In the genomic region with DNA sequence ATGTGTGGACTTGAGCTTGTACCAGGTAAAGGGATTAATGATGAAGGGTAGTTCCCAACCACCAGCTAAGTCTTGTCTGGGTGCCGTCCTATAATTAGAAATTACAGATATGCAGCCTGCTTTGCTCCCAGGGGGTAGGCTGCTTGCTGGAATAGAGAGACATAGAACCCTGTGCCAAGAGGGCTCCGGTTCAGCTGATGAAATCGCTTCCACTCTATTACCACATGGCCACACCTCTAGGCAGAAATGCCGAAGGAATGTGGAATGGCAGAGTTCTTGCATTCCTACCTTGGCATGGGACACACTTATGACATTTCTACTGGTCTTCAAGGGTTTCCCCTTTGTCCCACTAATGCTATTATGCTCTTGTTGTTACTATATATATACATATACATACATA, we compare ENCODE assay signal across 14 mouse cellular contexts.
DNase-seq lines count a peak whose midpoint lies in the region; ATAC-seq and TF ChIP-seq lines count a peak whose summit lies in the region.
"Had no signal": no experiment of that assay in that cellular context is flagged by ENCODE, and none has a peak within 500 bp of the region (broad histone marks: within the 10 kb centered on the region; RNA-seq: fewer than 3 reads in every experiment).

No protein-coding gene starts in this region.

- no peak overlapping the region for H3K9ac ChIP-seq in liver, adult 2 months (ENCODE audit: low read depth, low read length)
- H3K9ac ChIP-seq in liver, embryonic 11.5 days (ENCODE audit: low read depth, low read length): no peak overlapping the region
- H3K9ac ChIP-seq: embryonic facial prominence, embryonic 12.5 days; hindbrain, embryonic 13.5 days had no signal

- no peak overlapping the region for H3K4me2 ChIP-seq in liver, embryonic 11.5 days
- H3K4me2 ChIP-seq: embryonic facial prominence, embryonic 12.5 days; hindbrain, embryonic 13.5 days had no signal

- H3K27me3 ChIP-seq in liver, adult 2 months (ENCODE audit: control insufficient read depth, insufficient read depth, low read length): no peaks in the 10 kb centered on the region
- no peaks in the 10 kb centered on the region for H3K27me3 ChIP-seq in liver, embryonic 11.5 days (replicated peaks; ENCODE audit: control insufficient read depth, insufficient read depth, low read length)
- H3K27me3 ChIP-seq: embryonic facial prominence, embryonic 12.5 days; hindbrain, embryonic 13.5 days had no signal

- no peak for TF ChIP-seq CTCF in liver, adult 2 months (IDR thresholded peaks at IDR 0.05; ENCODE audit: low read depth, low read length)

- H3K36me3 ChIP-seq in liver, adult 2 months (ENCODE audit: control insufficient read depth, insufficient read depth, low read length): no peaks in the 10 kb centered on the region; the same call in 1 of the 2 replicates
- H3K36me3 ChIP-seq in liver, embryonic 11.5 days (ENCODE audit: control insufficient read depth, insufficient read depth, low read length): no peaks in the 10 kb centered on the region
- H3K36me3 ChIP-seq: embryonic facial prominence, embryonic 12.5 days; G1E; hindbrain, embryonic 13.5 days had no signal

- intact Hi-C loops in heart, postnatal 36 days (cut with DNase I): loop anchor here (5.0 kb wide), 1 partner anchor 36 kb away; no protein-coding TSS in a partner anchor

- H3K4me3 ChIP-seq in liver, adult 2 months (ENCODE audit: insufficient read depth, low read depth, low read length): no peak overlapping the region
- H3K4me3 ChIP-seq in liver, embryonic 11.5 days (ENCODE audit: low read depth, low read length): no peak overlapping the region
- H3K4me3 ChIP-seq: embryonic facial prominence, embryonic 12.5 days; hindbrain, embryonic 13.5 days; left cerebral cortex, adult 2 months had no signal

- WGBS in liver, adult 2 months: 24% methylated on average over 4 of the region's 4 CpGs
- 86% methylated on average over 4 of the region's 4 CpGs for WGBS in liver, embryonic 11.5 days

- no peak overlapping the region for H3K27ac ChIP-seq in liver, adult 2 months (replicated peaks; ENCODE audit: insufficient read depth, low read depth, low read length)
- H3K27ac ChIP-seq in liver, embryonic 11.5 days (ENCODE audit: low read depth, low read length): no peak overlapping the region
- H3K27ac ChIP-seq: embryonic facial prominence, embryonic 12.5 days; hindbrain, embryonic 13.5 days; left cerebral cortex, adult 2 months; macrophage had no signal

- peaks cover 4% of the 10 kb centered on the region; the same call in 1 of the 2 replicates for H3K4me1 ChIP-seq in liver, adult 2 months (ENCODE audit: control insufficient read depth, insufficient read depth, low read length)
- H3K4me1 ChIP-seq in liver, embryonic 11.5 days (replicated peaks; ENCODE audit: control insufficient read depth, insufficient read depth, low read length): no peaks in the 10 kb centered on the region
- H3K4me1 ChIP-seq: embryonic facial prominence, embryonic 12.5 days; hindbrain, embryonic 13.5 days had no signal

- no peaks in the 10 kb centered on the region for H3K9me3 ChIP-seq in liver, embryonic 11.5 days (ENCODE audit: control insufficient read depth, low read length)
- H3K9me3 ChIP-seq: embryonic facial prominence, embryonic 12.5 days; hindbrain, embryonic 13.5 days had no signal

- ATAC-seq in liver, embryonic 11.5 days (replicated peaks; ENCODE audit: low FRiP score): no peak

- no peaks in the 10 kb centered on the region for H3K79me2 ChIP-seq in liver, adult 2 months (ENCODE audit: control insufficient read depth, insufficient read depth, low read length)

- peak; percentile 72 for DNase-seq in liver, adult 2 months (ENCODE audit: extremely low read depth, low read depth, low spot score)
- no peak for DNase-seq in liver, embryonic 11.5 days (ENCODE audit: low spot score)
- peak; percentile 52 for DNase-seq in gastrocnemius, postnatal 25 days
- peak; percentile 13 to 23 for DNase-seq in heart, postnatal 36 days
- peak; percentile 65 for DNase-seq in skeletal muscle tissue, adult 2 months (ENCODE audit: low read depth, low spot score)
- no peak for DNase-seq in left cerebral cortex, adult 8-10 months (ENCODE audit: low spot score in 2 of 2)
- DNase-seq in thymus, postnatal 4 days: no peak
- DNase-seq: right cerebral cortex, postnatal 4 days; thymus, postnatal 14 days had no signal

- no peak for TF ChIP-seq POLR2A in liver, adult 2 months (IDR thresholded peaks at IDR 0.05; ENCODE audit: extremely low read depth, insufficient read depth, low read length)

Comparison
In these comparisons a context has a peak if more than half of its experiments do, and no peak if none do; other contexts are left out.
1. DNase-seq: peak in liver, adult 2 months (single experiment), gastrocnemius, postnatal 25 days (single experiment), heart, postnatal 36 days (2 of 2) and skeletal muscle tissue, adult 2 months (single experiment); none in liver, embryonic 11.5 days (single experiment), left cerebral cortex, adult 8-10 months (0 of 2) and thymus, postnatal 4 days (single experiment).